Mouse (Mus musculus): ENCODE results near the gene Olfr1157. TPM values are rescaled to one million over a fixed set of nuclear protein-coding genes. Genes with fewer than 3 reads are reported as not detected.

Gene Olfr1157
- total RNA-seq, 1 experiment: not detected

- Histone ChIP-seq H3K36me3 (ENCODE audit: control insufficient read depth, insufficient read depth, low read length, poor library complexity, severe bottlenecking) (no peaks in the 10 kb centered on the region), H3K27ac (ENCODE audit: insufficient read depth, low read depth, low read length, poor library complexity, severe bottlenecking) (no peak within 1 kb of the TSS), H3K4me1 (ENCODE audit: control insufficient read depth in 2 of 2, insufficient read depth in 2 of 2, low read length in 2 of 2, poor library complexity in 1 of 2) (no peaks in the 10 kb centered on the region), H3K9me3 (ENCODE audit: control insufficient read depth, insufficient read depth, low read depth, low read length) (no peaks in the 10 kb centered on the region), H3K9ac (ENCODE audit: insufficient read depth, low read depth, low read length, poor library complexity, severe bottlenecking) (no peak within 1 kb of the TSS), H3K4me3 (ENCODE audit: insufficient read depth in 1 of 2, low read depth in 1 of 2, low read length in 2 of 2, poor library complexity in 1 of 2, severe bottlenecking in 1 of 2) (no peak within 1 kb of the TSS)
- in situ Hi-C loops (cut with MboI; ENCODE audit: low sequenced_read_pairs in 2 of 2, unreplicated experiment in 2 of 2): no loop called here
- DNase-seq (ENCODE audit: low read depth, low spot score): no peak
- TF ChIP-seq ZNF384 (IDR thresholded peaks at IDR 0.05; ENCODE audit: low read depth, low read length): no peak
- TF ChIP-seq CHD2 (IDR thresholded peaks at IDR 0.05; ENCODE audit: low read depth, low read length): no peak
- no peak for TF ChIP-seq MAFK (IDR thresholded peaks at IDR 0.05; ENCODE audit: insufficient read depth, low read depth, low read length)
- TF ChIP-seq ZC3H11A (IDR thresholded peaks at IDR 0.05; ENCODE audit: borderline replicate concordance, low read depth, low read length): no peak
- no peak for TF ChIP-seq HCFC1 (IDR thresholded peaks at IDR 0.05; ENCODE audit: borderline replicate concordance, insufficient read depth, low read length)
Measured at GRCm38 (mm10) chr2:87953000-87953399, 15.1 kb downstream of the Olfr1157 start, which contains the start of gene Olfr1156. TSS of gene Olfr1156 (minus strand) at chr2:87953100.

- Histone ChIP-seq H3K27ac (ENCODE audit: insufficient read depth, low read depth, low read length, poor library complexity, severe bottlenecking) (no peak within 1 kb of the TSS), H3K9ac (ENCODE audit: insufficient read depth, low read depth, low read length, poor library complexity, severe bottlenecking) (no peak within 1 kb of the TSS), H3K4me3 (ENCODE audit: insufficient read depth in 1 of 2, low read depth in 1 of 2, low read length in 2 of 2, poor library complexity in 1 of 2, severe bottlenecking in 1 of 2) (no peak within 1 kb of the TSS), H3K36me3 (ENCODE audit: control insufficient read depth, insufficient read depth, low read length, poor library complexity, severe bottlenecking) (no peaks in the 10 kb centered on the region), H3K9me3 (ENCODE audit: control insufficient read depth, insufficient read depth, low read depth, low read length) (peaks cover 3% of the 10 kb centered on the region; the same call in 1 of the 2 replicates), H3K4me1 (ENCODE audit: control insufficient read depth in 2 of 2, insufficient read depth in 2 of 2, low read length in 2 of 2, poor library complexity in 1 of 2) (no peaks in the 10 kb centered on the region)
- no peak for DNase-seq (ENCODE audit: low read depth, low spot score)
- in situ Hi-C loops (cut with MboI; ENCODE audit: low sequenced_read_pairs in 2 of 2, unreplicated experiment in 2 of 2): no loop called here
- no peak for TF ChIP-seq CHD2 (IDR thresholded peaks at IDR 0.05; ENCODE audit: low read depth, low read length)
Measured at GRCm38 (mm10) chr2:87945037-87945436, 23.1 kb downstream of the Olfr1157 start, which contains the start of gene Olfr1155. TSS of gene Olfr1155 (minus strand) at chr2:87945137.

Other genes with a start within 250 kb of the Olfr1157 start
- gene Olfr1138, start 228.3 kb downstream of the Olfr1157 start, total RNA-seq (2012; rRNA removed): not detected in 2 replicates
- not detected in 2 replicates for gene Olfr1140, start 224.5 kb downstream of the Olfr1157 start, total RNA-seq (2012; rRNA removed)
- gene Olfr1141, start 214.3 kb downstream of the Olfr1157 start, total RNA-seq (2012; rRNA removed): not detected in 2 replicates
- not detected in 2 replicates for gene Olfr152, start 188.8 kb downstream of the Olfr1157 start, total RNA-seq (2012; rRNA removed)
- gene Olfr1143, start 167.7 kb downstream of the Olfr1157 start, total RNA-seq (2012; rRNA removed): not detected in 2 replicates
- gene Olfr1145, start 158.5 kb downstream of the Olfr1157 start, total RNA-seq (2012; rRNA removed): not detected in 2 replicates
- gene Olfr1148, start 137.8 kb downstream of the Olfr1157 start, total RNA-seq (2012; rRNA removed): not detected in 2 replicates
- not detected in 2 replicates for gene Olfr1150-ps1, start 124.3 kb downstream of the Olfr1157 start, total RNA-seq (2012; rRNA removed)
- gene Olfr1151, start 112.4 kb downstream of the Olfr1157 start, total RNA-seq (2012; rRNA removed): not detected in 2 replicates
- gene Olfr1152, start 101.8 kb downstream of the Olfr1157 start, total RNA-seq (2012; rRNA removed): not detected in 2 replicates
- gene Olfr1153, start 73.3 kb downstream of the Olfr1157 start, total RNA-seq (2012; rRNA removed): not detected in 2 replicates
- gene Olfr1154, start 63.1 kb downstream of the Olfr1157 start, total RNA-seq (2012; rRNA removed): not detected in 2 replicates
- gene Olfr1155, start 23.2 kb downstream of the Olfr1157 start, total RNA-seq (2012; rRNA removed): not detected in 2 replicates
- gene Olfr1156, start 15.2 kb downstream of the Olfr1157 start, total RNA-seq (2012; rRNA removed): not detected in 2 replicates
- gene Olfr74, start 6.4 kb upstream of the Olfr1157 start, total RNA-seq (2012; rRNA removed): not detected in 2 replicates
- gene Olfr1158, start 21.8 kb upstream of the Olfr1157 start, total RNA-seq (2012; rRNA removed): not detected in 2 replicates
- not detected in 2 replicates for gene Olfr1160, start 40.0 kb upstream of the Olfr1157 start, total RNA-seq (2012; rRNA removed)
- not detected in 2 replicates for gene Olfr1161, start 54.5 kb upstream of the Olfr1157 start, total RNA-seq (2012; rRNA removed)
- gene Olfr73, start 69.4 kb upstream of the Olfr1157 start, total RNA-seq (2012; rRNA removed): not detected in 2 replicates
- not detected in 2 replicates for gene Olfr1162, start 82.8 kb upstream of the Olfr1157 start, total RNA-seq (2012; rRNA removed)
- not detected in 2 replicates for gene Olfr1163, start 103.5 kb upstream of the Olfr1157 start, total RNA-seq (2012; rRNA removed)
- gene Olfr1164, start 125.7 kb upstream of the Olfr1157 start, total RNA-seq (2012; rRNA removed): not detected in 2 replicates
- gene Olfr1166, start 160.0 kb upstream of the Olfr1157 start, total RNA-seq (2012; rRNA removed): not detected in 2 replicates
- not detected in 2 replicates for gene Olfr1167, start 186.9 kb upstream of the Olfr1157 start, total RNA-seq (2012; rRNA removed)
- not detected in 2 replicates for gene Olfr1168, start 213.6 kb upstream of the Olfr1157 start, total RNA-seq (2012; rRNA removed)

All from ES-E14 (cell line).